Mouse (Mus musculus) C2C12 (cell line): ENCODE measurements around the gene Capn8. TPM values are rescaled to one million over a fixed set of nuclear protein-coding genes. Genes with fewer than 3 reads are reported as not detected.

Experiments used
- H3K27me3 ChIP-seq: one replicate; pipeline ENCODE4 v1.6.1; 2011; ENCODE audit not compliant: control insufficient read depth, insufficient read depth, insufficient read length
- H3K36me3 ChIP-seq: one replicate; pipeline ENCODE4 v1.6.1; 2011; ENCODE audit not compliant: control insufficient read depth, insufficient read depth
- H3K4me3 ChIP-seq: one replicate; pipeline ENCODE4 v1.5.1; 2011; ENCODE audit warnings: mild to moderate bottlenecking, control low read depth; ENCODE audit not compliant: poor library complexity, insufficient read depth, severe bottlenecking
- H3K79me2 ChIP-seq: one replicate; pipeline ENCODE4 v1.6.1; 2011; ENCODE audit not compliant: control insufficient read depth, insufficient read depth
- H3K79me3 ChIP-seq: one replicate; pipeline ENCODE4 v1.6.1; 2011; ENCODE audit warnings: low read depth, control low read depth
- H3ac ChIP-seq: one replicate; pipeline ENCODE3; 2011; ENCODE audit warnings: low read depth; ENCODE audit not compliant: control insufficient read depth, insufficient read length
- CEBPB ChIP-seq: IDR thresholded peaks from one replicate; pipeline ENCODE4 v1.6.1; 2011; ENCODE audit warnings: low read depth, mild to moderate bottlenecking, control low read depth, moderate library complexity
- CTCF ChIP-seq: IDR thresholded peaks from one replicate; pipeline ENCODE4 v1.5.1; 2011; ENCODE audit not compliant: control insufficient read depth, insufficient read depth, insufficient read length
- FOSL1 ChIP-seq: IDR thresholded peaks from one replicate; pipeline ENCODE4 v1.8.0; 2011; ENCODE audit warnings: mild to moderate bottlenecking, low read length; ENCODE audit not compliant: poor library complexity, insufficient read depth, severe bottlenecking
- MAX ChIP-seq: IDR thresholded peaks from one replicate; pipeline ENCODE4 v1.6.1; 2011; ENCODE audit warnings: mild to moderate bottlenecking, control low read depth
- MYOD1 ChIP-seq: IDR thresholded peaks from one replicate; pipeline ENCODE4 v1.6.1; 2011; ENCODE audit warnings: low read depth; ENCODE audit not compliant: control insufficient read depth, insufficient read length
- MYOG ChIP-seq: IDR thresholded peaks from one replicate; pipeline ENCODE4 v1.6.1; 2011; ENCODE audit not compliant: control insufficient read depth, insufficient read length; ENCODE audit errors: extremely low read depth
- USF1 ChIP-seq: IDR thresholded peaks from one replicate; pipeline ENCODE4 v1.6.1; 2011; ENCODE audit warnings: low read depth, mild to moderate bottlenecking, control low read depth, moderate library complexity
- polyA plus RNA-seq: library from polyadenylated mRNA; unstranded; fragments of >200 nt; fragmentation: generic; extraction: Trizol; gene quantifications from one replicate; pipeline ENCODE4 v1.2.1, GENCODE M21; 2012; ENCODE audit warnings: missing spikeins

The Capn8 gene
- polyA plus RNA-seq, 1 experiment, result not detected

DNA sequence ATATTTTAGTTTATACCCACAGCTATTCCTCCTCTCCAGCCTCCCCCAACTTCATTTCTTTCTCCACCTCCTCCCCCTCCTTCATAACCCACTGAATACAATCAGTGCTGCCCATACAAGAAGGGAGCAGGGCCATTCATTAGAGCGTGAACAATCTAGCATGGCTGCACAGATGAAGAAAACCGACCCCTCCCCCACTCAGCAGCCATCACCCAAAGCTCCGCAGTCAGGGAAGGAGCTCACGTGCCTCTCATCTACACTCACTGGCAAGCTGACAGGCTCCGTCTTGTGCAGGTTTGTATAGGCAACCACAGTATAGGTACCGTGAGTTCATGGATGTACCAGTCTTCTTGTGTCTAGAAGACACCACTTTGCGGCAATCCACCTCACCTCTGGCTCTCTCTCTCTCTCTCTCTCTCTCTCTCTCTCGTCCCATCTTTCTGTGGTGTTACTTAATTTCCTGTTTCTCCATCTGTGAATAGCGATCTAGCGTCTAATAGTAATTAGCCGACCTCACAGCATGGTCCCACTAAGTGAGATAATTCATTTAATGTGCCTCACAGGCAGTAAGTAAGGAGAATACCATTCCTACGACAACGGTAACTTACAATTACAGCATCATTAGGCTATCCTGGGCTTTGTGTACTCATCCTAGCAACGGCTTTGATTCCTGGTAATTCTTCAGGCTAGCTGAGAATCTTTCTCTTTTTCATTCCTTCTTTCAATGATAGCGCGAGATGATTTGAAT, 53.6 kb downstream of the Capn8 start:
- TF ChIP-seq FOSL1, result no peak
- no peak for TF ChIP-seq CTCF
- TF ChIP-seq MYOD1, result no peak
- no peak for TF ChIP-seq CEBPB
- TF ChIP-seq MYOG, result no peak
- no peak for TF ChIP-seq MAX
- no peak for TF ChIP-seq USF1
- Histone ChIP-seq H3K36me3 (no peaks in the 10 kb centered on the region), H3ac (no peak overlapping the region), H3K4me3 (no peak overlapping the region), H3K27me3 (peaks cover 1% of the 10 kb centered on the region), H3K79me2 (no peaks in the 10 kb centered on the region), H3K79me3 (no peaks in the 10 kb centered on the region)

DNA sequence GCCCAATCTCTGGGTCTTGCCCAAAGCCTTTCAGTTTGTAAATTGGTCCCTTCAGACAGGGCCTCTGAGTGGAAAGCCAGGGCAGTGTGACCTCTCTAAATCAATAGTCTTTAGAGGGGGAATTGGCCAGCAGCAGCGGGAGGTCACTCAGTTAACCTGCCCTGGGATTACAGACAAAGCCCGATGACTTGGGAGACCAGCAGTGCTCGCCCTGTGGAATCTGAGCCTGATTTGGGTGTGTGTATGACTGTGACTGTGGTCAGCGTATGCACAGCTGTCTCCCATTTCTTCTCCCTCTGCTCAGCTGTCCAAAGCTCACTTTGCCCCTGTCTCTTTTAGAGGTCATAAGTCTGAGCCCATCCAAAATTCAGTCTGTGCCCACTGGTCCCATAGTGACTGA, 55.7 kb downstream of the Capn8 start:
- peaks cover 5% of the 10 kb centered on the region for H3K27me3 ChIP-seq

DNA sequence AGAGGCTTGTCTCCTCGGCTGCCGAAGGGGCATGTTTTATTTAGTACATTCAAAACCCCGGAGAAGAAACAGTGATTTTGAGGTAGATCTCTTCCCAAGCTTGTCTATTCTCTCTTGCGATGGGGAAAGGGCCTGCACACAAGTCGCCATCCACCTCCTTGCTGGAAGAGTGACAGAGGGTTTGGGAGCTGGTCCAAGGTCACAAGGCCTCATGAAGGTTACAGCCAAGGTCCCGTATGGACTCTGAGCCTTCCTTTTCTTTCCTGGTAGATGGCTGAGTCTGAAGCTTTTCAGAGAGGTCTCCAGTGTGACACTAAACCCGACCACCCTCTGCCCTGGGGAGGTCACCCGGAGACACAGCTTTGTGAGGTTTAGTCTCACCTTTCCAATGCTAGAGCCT, 56.4 kb downstream of the Capn8 start:
- no peak for TF ChIP-seq USF1
- no peak for TF ChIP-seq MAX
- no peak for TF ChIP-seq CEBPB
- no peak for TF ChIP-seq MYOD1
- no peak for TF ChIP-seq CTCF
- TF ChIP-seq MYOG, result no peak
- no peak for TF ChIP-seq FOSL1
- no peaks in the 10 kb centered on the region for H3K79me2 ChIP-seq
- H3K4me3 ChIP-seq, result no peak overlapping the region
- H3ac ChIP-seq, result no peak overlapping the region
- peaks cover 5% of the 10 kb centered on the region for H3K27me3 ChIP-seq
- H3K79me3 ChIP-seq, result no peaks in the 10 kb centered on the region
- no peaks in the 10 kb centered on the region for H3K36me3 ChIP-seq

More for the DNA sequence above, 55.7 kb downstream of the Capn8 start:
- Histone ChIP-seq H3ac (no peak overlapping the region), H3K79me3 (no peaks in the 10 kb centered on the region), H3K4me3 (no peak overlapping the region), H3K36me3 (no peaks in the 10 kb centered on the region), H3K79me2 (no peaks in the 10 kb centered on the region)
- no peak for TF ChIP-seq MAX
- peak; percentile 83 for TF ChIP-seq MYOD1
- no peak for TF ChIP-seq FOSL1
- no peak for TF ChIP-seq CTCF
- no peak for TF ChIP-seq MYOG
- no peak for TF ChIP-seq CEBPB
- TF ChIP-seq USF1, result no peak

DNA sequence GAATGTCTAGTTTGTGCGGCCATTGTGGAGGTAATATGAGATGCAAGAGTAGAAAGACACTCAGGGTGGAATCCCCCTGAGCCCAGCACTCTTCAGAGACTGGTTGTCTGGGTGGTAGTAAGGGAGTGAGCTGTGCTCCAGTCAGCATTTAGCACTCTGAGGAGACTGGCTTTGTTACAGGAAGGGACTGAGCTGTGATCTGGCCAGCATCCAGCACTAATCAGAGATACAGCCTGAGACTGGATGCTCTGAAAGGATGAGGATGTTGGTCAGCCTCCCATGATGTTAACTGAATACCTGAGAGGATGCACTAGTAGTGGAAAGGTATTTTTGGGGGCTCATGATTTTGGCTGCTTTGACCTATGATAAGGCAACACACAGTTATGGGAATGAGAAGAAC, 61.4 kb downstream of the Capn8 start:
- peaks cover 15% of the 10 kb centered on the region for H3K27me3 ChIP-seq
- no peak for TF ChIP-seq MYOG
- no peak for TF ChIP-seq USF1
- TF ChIP-seq MYOD1, result no peak
- no peak for TF ChIP-seq FOSL1
- TF ChIP-seq MAX, result no peak
- TF ChIP-seq CEBPB, result no peak
- TF ChIP-seq CTCF, result no peak
- no peak overlapping the region for H3K4me3 ChIP-seq
- H3K79me2 ChIP-seq, result no peaks in the 10 kb centered on the region
- H3ac ChIP-seq, result no peak overlapping the region
- no peaks in the 10 kb centered on the region for H3K79me3 ChIP-seq
- H3K36me3 ChIP-seq, result no peaks in the 10 kb centered on the region

DNA sequence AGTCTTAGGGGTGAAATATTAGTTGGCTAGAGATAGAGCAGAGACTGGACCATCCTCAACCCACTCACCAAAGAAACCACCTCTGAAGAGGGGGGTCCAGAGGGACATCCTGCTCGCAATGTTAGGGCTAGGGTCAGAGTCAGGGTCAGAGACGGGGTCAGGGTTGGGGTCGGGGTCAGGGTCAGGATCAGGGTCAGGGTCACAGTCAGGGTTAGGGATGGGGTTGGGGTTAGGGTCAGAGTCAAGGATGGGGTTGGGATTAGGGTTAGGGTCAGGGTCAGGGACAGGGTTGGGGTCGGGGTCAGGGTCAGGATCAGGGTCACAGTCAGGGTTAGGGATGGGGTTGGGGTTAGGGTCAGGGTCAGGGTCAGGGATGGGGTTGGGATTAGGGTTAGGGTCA, 64.4 kb downstream of the Capn8 start:
- Histone ChIP-seq H3ac (no peak overlapping the region), H3K27me3 (peaks cover 24% of the 10 kb centered on the region), H3K79me2 (no peaks in the 10 kb centered on the region), H3K79me3 (no peaks in the 10 kb centered on the region), H3K36me3 (no peaks in the 10 kb centered on the region), H3K4me3 (no peak overlapping the region)
- TF ChIP-seq MAX (no peak), MYOD1 (no peak), MYOG (no peak), USF1 (no peak), FOSL1 (no peak), CTCF (no peak), CEBPB (no peak)
